Mouse (Mus musculus): ENCODE measurements around the gene Srd5a1. TPM values are rescaled to one million over a fixed set of nuclear protein-coding genes. Genes with fewer than 3 reads are reported as not detected.

The Srd5a1 gene
- polyA plus RNA-seq, 1 experiment from 2014 or later, result 28.3 TPM

DNA sequence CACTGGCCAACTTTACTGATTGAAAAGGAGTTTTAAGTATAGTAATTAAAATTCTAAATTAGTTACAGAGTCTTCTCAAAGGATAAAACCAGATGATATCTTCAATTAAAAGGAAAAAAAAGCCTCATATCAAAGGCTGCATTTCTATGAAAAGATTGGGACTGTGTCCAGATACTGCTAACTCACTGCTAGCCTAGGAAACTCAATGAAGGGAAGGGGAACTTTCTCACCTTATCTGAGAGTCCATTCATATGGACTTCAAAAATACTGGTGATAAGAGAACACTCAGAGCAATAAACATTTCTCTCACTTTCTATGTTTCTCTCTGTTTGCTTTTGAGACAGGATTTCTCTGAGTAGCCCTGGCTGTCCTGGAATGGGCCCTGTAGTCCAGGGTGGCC, 46.7 kb downstream of the Srd5a1 start:
- Histone ChIP-seq H3K4me1 (no peaks in the 10 kb centered on the region), H3K4me3 (no peak overlapping the region), H3K27ac (no peak overlapping the region), H3K9ac (no peak overlapping the region), H3K9me3 (no peaks in the 10 kb centered on the region), H3K27me3 (no peaks in the 10 kb centered on the region), H3K4me2 (replicated peaks) (no peak overlapping the region), H3K36me3 (no peaks in the 10 kb centered on the region)
- no peak for ATAC-seq (ENCODE audit: insufficient number of reproducible peaks, insufficient read depth, low FRiP score, low TSS enrichment)

DNA sequence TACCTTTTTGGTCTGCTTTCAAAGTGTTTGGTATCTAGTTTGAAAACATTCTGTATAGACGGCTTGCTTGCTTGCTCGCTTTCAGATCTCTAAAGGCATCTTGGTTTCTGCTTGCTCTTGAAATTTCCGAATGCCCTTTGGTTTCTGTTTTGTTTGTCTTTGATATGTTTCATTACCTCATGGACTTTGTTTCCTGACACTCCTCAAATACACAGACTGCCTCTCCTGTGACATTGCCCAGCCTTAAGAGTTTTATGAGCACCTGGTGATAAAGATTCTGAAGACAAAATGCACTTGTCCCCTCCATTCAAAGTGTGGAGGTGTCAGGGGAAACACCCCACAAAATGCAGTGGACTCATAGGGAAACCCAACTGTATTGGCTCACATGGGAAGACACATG, 47.3 kb downstream of the Srd5a1 start:
- no peaks in the 10 kb centered on the region for H3K9me3 ChIP-seq
- H3K4me3 ChIP-seq, result no peak overlapping the region
- H3K4me1 ChIP-seq, result no peaks in the 10 kb centered on the region
- no peak overlapping the region for H3K9ac ChIP-seq
- no peak overlapping the region for H3K27ac ChIP-seq
- 71% methylated on average over 3 of the region's 3 CpGs for WGBS
- H3K27me3 ChIP-seq, result no peaks in the 10 kb centered on the region
- ATAC-seq (ENCODE audit: insufficient number of reproducible peaks, insufficient read depth, low FRiP score, low TSS enrichment), result no peak
- no peaks in the 10 kb centered on the region for H3K36me3 ChIP-seq
- H3K4me2 ChIP-seq (replicated peaks), result no peak overlapping the region

DNA sequence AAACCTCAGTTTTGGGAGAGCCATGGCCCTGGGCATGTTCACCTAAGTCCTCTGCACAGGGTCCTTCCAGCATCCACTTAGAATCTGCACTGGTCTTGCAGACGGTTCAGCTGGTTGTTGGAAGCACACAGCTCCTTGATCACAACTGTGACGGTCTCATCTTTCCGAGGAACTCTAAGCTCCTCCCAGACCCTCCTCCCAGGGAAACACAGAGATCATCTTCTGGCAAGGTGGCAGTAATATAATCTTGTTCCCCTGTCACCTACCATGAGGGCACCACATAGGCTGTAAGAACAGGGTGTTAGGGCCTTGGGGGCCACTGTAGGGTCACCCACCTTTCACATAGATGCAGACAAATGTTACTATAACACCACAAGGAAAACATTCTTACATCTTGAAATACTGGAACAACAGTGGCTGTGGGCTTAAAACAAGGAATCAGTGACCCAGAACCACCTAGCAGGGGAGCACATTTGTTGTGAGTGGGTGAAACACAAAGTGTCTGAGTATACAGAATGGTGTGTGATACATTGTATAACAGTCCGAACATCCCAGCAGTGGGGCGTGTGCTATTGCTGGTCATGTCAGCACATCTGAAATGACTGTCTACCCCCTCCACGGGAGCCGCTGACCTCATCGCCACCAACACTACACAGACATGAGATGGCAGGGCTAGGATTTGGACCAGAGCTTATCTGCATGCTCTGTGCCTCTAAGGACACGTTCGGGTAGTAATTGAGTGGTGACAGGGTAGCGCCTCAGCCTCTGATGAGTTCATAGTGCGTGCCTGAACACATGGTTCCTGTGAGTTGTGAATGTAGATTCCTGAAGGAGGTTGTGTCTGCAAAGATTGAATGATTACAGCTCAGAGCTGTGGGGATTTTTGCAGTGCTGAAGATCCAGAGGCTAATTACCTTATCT, 48.3 kb downstream of the Srd5a1 start:
- Histone ChIP-seq H3K4me1 (no peaks in the 10 kb centered on the region), H3K27ac (no peak overlapping the region), H3K9me3 (no peaks in the 10 kb centered on the region), H3K27me3 (no peaks in the 10 kb centered on the region), H3K4me2 (replicated peaks) (no peak overlapping the region), H3K4me3 (no peak overlapping the region), H3K36me3 (no peaks in the 10 kb centered on the region), H3K9ac (no peak overlapping the region)
- WGBS, result 69% methylated on average over 12 of the region's 12 CpGs
- no peak for ATAC-seq (ENCODE audit: insufficient number of reproducible peaks, insufficient read depth, low FRiP score, low TSS enrichment)

DNA sequence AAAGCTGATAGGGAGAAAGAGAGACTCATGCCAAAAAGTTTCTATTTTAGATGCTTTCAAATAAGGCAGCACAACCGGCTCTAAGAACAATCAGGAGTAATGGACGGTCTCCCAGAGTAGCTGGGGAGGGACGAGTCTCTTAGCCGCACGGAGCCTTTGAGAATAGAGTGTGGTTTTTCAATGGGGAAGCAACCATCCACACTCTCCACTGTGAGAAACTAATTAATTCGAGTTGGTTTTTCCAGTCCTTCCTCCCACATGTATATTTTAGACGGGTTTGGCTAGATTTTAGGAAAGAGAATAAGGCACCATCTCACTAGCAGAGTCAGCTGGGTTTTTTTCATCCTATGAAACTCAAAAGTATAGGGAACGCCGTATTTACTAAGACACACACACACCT, 49.2 kb downstream of the Srd5a1 start:
- Histone ChIP-seq H3K4me1 (no peaks in the 10 kb centered on the region), H3K27me3 (no peaks in the 10 kb centered on the region), H3K9me3 (no peaks in the 10 kb centered on the region), H3K4me3 (no peak overlapping the region), H3K27ac (no peak overlapping the region), H3K36me3 (no peaks in the 10 kb centered on the region), H3K4me2 (replicated peaks) (no peak overlapping the region), H3K9ac (no peak overlapping the region)
- no peak for ATAC-seq (ENCODE audit: insufficient number of reproducible peaks, insufficient read depth, low FRiP score, low TSS enrichment)
- WGBS, result 86% methylated on average over 9 of the region's 9 CpGs

DNA sequence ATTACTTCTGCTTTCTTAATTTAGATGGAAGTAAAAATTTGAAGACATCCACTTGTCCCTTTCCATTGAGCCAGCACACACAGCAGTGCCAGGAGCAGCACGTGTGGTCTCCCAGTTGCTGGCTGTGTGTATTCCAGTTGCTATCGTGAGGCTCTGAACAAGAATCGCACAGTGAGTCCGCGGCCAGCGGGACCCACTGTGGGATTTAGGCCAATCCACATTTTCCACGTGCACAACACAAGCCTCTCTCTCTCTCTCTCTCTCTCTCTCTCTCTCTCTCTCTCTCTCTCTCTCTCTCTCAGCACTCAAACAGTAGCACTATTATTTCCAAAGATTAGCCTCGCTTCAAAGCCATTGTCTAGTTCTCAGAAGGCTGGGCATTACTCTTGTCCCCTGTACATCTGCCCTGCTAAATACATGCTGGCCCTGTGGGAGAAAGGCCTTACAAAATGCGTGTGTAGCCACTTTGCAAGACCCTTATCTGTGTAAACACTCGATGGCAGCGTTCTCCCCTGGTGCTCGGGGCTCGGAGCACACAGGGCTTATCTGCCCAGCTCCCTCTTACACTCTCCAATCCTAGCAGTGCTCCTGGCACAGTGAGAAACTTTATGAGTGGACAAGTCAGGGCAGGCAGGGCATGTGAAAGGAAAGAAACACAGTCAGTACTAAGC, 51.8 kb downstream of the Srd5a1 start:
- Histone ChIP-seq H3K4me2 (replicated peaks) (no peak overlapping the region), H3K4me3 (no peak overlapping the region), H3K9ac (no peak overlapping the region), H3K36me3 (no peaks in the 10 kb centered on the region), H3K9me3 (no peaks in the 10 kb centered on the region), H3K27ac (no peak overlapping the region), H3K4me1 (no peaks in the 10 kb centered on the region), H3K27me3 (no peaks in the 10 kb centered on the region)
- WGBS, result 65% methylated on average over 13 of the region's 13 CpGs
- no peak for ATAC-seq (ENCODE audit: insufficient number of reproducible peaks, insufficient read depth, low FRiP score, low TSS enrichment)

DNA sequence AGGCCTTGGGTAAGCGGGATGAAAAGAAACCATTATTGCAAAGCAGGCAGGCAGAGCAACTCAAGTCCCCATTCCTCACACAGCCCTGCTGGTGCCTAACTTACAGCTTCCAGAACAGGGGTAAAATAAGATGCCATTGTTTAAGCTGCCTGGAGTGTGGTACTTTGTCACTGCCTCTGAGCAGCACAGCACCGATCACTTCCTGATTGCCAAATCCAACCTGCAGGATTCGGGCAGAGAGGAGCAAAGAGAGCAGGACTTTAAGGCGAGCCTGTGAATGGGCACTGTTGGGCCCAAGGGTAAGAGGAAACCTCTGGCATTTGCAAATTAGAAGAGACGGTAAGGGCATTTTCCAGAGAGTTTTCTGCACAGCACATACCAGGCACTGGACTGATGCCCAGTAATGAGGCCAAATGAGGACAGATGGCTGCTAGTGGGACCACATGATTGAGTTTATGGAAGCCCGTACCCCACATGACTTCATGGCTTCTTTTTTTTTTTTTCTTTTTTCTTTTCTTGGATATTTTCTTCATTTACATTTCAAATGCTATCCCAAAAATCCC, 53.1 kb downstream of the Srd5a1 start:
- Histone ChIP-seq H3K9me3 (no peaks in the 10 kb centered on the region), H3K4me1 (no peaks in the 10 kb centered on the region), H3K27ac (no peak overlapping the region), H3K4me3 (no peak overlapping the region), H3K36me3 (no peaks in the 10 kb centered on the region), H3K27me3 (no peaks in the 10 kb centered on the region), H3K9ac (no peak overlapping the region), H3K4me2 (replicated peaks) (no peak overlapping the region)
- ATAC-seq (ENCODE audit: insufficient number of reproducible peaks, insufficient read depth, low FRiP score, low TSS enrichment), result no peak
- WGBS, result 74% methylated on average over 6 of the region's 6 CpGs

DNA sequence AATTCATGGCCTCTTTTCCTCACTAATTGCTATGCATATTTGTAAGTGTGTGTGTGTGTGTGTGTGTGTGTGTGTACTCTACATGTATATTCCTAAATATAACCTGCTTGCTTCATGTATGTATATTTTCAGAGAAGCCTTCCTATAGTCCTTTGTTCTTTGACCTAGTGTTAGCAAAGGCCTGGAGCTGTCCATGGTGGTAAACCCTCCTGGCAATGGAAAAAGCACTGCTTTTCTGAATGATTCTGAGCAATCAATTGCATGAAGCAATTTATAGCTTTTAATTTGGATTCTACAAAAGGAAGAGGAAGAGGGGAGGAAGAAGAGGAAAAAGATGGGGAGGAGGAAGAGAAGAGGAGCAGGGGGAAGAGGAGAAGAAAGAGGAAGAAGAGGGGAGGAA, 54.5 kb downstream of the Srd5a1 start:
- H3K9me3 ChIP-seq, result no peaks in the 10 kb centered on the region
- no peak overlapping the region for H3K4me3 ChIP-seq
- ATAC-seq (ENCODE audit: insufficient number of reproducible peaks, insufficient read depth, low FRiP score, low TSS enrichment), result no peak
- H3K4me1 ChIP-seq, result no peaks in the 10 kb centered on the region
- no peak overlapping the region for H3K9ac ChIP-seq
- no peak overlapping the region for H3K27ac ChIP-seq
- H3K36me3 ChIP-seq, result no peaks in the 10 kb centered on the region
- H3K4me2 ChIP-seq (replicated peaks), result no peak overlapping the region
- H3K27me3 ChIP-seq, result no peaks in the 10 kb centered on the region

DNA sequence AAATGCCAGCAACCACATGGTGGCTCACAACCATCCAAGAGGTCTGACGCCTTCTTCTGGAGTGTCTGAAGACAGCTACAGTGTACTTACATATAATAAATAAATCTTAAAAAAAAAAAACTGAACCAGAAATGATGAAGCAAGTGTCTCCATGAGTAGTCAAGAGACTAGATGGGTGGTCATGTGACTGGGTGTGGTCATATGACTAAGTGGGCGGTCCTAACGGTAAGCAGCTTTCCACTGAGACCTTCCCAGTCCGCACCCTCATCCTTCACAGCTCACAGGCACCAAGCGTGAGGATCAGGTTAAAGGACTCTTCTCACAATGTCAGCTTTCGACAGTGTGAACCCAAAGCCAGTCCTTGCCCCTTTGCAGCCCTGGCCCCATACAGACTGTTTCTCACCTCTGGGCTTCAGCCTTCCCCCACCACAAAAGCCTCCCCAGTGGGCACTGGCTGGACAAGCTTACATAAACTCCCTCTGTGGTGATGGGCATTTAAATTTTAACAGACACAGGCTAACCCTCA, 55.2 kb downstream of the Srd5a1 start:
- Histone ChIP-seq H3K27me3 (no peaks in the 10 kb centered on the region), H3K4me3 (no peak overlapping the region), H3K4me1 (no peaks in the 10 kb centered on the region), H3K27ac (no peak overlapping the region), H3K9ac (no peak overlapping the region), H3K4me2 (replicated peaks) (no peak overlapping the region), H3K36me3 (no peaks in the 10 kb centered on the region), H3K9me3 (no peaks in the 10 kb centered on the region)
- 82% methylated on average over 6 of the region's 6 CpGs for WGBS
- no peak for ATAC-seq (ENCODE audit: insufficient number of reproducible peaks, insufficient read depth, low FRiP score, low TSS enrichment)

DNA sequence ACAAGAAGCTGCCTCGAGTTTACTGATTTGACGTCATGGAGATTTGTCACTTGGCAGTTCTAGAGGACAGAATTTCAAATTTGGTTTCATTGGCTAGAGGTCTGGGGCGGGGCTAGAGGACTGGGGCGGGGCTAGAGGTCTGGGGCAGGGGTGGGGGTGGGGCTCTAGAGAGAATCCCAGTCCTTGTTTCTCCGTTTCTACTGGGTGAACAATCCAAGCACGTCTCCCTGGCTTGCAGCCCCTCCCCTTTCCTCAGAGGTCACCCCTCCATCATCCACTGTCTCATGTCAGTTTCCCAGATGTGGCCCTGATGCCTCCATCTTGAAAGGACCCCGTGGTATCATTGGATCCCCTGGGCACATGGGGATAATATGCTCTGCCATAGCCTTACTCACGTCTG, 56.2 kb downstream of the Srd5a1 start:
- no peak overlapping the region for H3K9ac ChIP-seq
- no peaks in the 10 kb centered on the region for H3K36me3 ChIP-seq
- no peaks in the 10 kb centered on the region for H3K4me1 ChIP-seq
- 27% methylated on average over 8 of the region's 8 CpGs for WGBS
- no peaks in the 10 kb centered on the region for H3K9me3 ChIP-seq
- no peak overlapping the region for H3K4me2 ChIP-seq (replicated peaks)
- no peak for ATAC-seq (ENCODE audit: insufficient number of reproducible peaks, insufficient read depth, low FRiP score, low TSS enrichment)
- H3K27me3 ChIP-seq, result no peaks in the 10 kb centered on the region
- H3K27ac ChIP-seq, result no peak overlapping the region
- no peak overlapping the region for H3K4me3 ChIP-seq

DNA sequence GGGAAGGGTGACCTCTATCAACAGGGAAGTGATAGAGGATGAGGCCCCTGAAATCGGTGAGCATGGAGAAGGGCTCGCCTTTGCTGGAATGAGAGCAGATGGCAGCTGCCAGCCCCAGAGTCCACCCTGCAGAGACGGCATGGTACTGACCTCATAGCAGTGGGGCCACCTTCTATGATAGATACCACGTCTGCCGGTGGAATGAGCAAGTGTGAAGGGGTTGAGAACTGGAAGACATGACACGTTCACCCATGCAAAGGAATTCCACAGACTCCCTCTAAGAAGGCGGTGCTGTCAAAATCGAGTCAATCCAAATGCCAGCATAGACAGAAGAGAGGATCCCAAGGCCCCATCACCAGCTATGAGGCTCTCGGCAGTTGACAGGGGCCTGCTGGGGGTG, 57.0 kb downstream of the Srd5a1 start:
- no peaks in the 10 kb centered on the region for H3K27me3 ChIP-seq
- no peaks in the 10 kb centered on the region for H3K36me3 ChIP-seq
- WGBS, result 79% methylated on average over 9 of the region's 9 CpGs

DNA sequence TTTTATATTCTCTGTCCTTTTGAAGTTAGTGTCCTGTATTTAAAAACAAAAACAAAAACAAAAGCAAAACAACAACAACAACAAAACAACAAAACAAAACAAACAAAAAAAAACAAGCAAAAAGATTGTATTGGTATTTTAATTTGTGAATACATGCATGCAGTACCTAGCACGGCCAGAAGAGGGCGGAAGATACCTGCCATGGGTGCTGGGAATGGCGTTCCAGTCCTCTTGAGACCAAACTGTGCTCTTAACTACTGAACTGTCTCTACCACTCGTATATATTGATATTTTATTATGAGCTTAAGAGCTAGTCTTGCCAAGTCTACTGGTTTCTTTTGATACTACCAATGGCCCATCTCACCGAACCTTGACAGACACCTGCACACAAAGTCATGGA, 58.2 kb downstream of the Srd5a1 start:
- H3K9ac ChIP-seq, result no peak overlapping the region
- WGBS, result 20% methylated on average over 5 of the region's 5 CpGs
- H3K36me3 ChIP-seq, result no peaks in the 10 kb centered on the region
- no peaks in the 10 kb centered on the region for H3K27me3 ChIP-seq
- no peak overlapping the region for H3K4me2 ChIP-seq (replicated peaks)
- H3K27ac ChIP-seq, result no peak overlapping the region
- no peaks in the 10 kb centered on the region for H3K4me1 ChIP-seq
- no peak overlapping the region for H3K4me3 ChIP-seq
- ATAC-seq (ENCODE audit: insufficient number of reproducible peaks, insufficient read depth, low FRiP score, low TSS enrichment), result no peak
- no peaks in the 10 kb centered on the region for H3K9me3 ChIP-seq

More for the DNA sequence above, 57.0 kb downstream of the Srd5a1 start:
- Histone ChIP-seq H3K9me3 (no peaks in the 10 kb centered on the region), H3K4me3 (no peak overlapping the region), H3K4me1 (no peaks in the 10 kb centered on the region), H3K9ac (no peak overlapping the region), H3K4me2 (replicated peaks) (no peak overlapping the region), H3K27ac (no peak overlapping the region)
- no peak for ATAC-seq (ENCODE audit: insufficient number of reproducible peaks, insufficient read depth, low FRiP score, low TSS enrichment)

DNA sequence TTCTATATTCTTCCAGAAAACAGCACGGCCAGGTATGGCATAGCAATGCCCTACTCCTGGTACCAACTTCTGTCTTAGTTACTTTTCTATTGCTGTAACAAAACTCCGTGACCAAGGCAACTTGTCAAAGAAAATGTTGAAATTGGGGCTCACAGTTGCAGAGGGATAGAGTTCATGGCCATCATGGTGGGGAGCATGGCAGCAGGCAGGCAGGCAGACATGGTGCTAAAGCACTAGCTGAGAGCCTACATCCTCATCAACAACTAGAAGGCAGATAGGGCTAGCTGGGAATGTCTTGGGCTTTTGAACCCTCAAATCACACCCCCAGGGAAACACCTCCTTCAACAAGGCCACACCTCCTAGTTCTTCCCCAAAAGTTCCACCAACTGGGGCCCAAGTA, 60.4 kb downstream of the Srd5a1 start:
- no peak for ATAC-seq (ENCODE audit: insufficient number of reproducible peaks, insufficient read depth, low FRiP score, low TSS enrichment)
- H3K9me3 ChIP-seq, result no peaks in the 10 kb centered on the region
- H3K27me3 ChIP-seq, result no peaks in the 10 kb centered on the region
- no peak overlapping the region for H3K4me3 ChIP-seq
- H3K36me3 ChIP-seq, result no peaks in the 10 kb centered on the region
- no peak overlapping the region for H3K27ac ChIP-seq
- H3K9ac ChIP-seq, result no peak overlapping the region
- 82% methylated on average over 2 of the region's 2 CpGs for WGBS
- H3K4me2 ChIP-seq (replicated peaks), result no peak overlapping the region
- H3K4me1 ChIP-seq, result no peaks in the 10 kb centered on the region
